Mouse (Mus musculus) thymus, adult 2 months (tissue): ENCODE results near the gene Ece2. TPM values are rescaled to one million over a fixed set of nuclear protein-coding genes. Genes with fewer than 3 reads are reported as not detected.

Source experiments
- DNase-seq: peaks from one replicate; pipeline ENCODE4 v3.0.0; 2021
- H3K27ac ChIP-seq: fragments of 200-500 bp; 2 replicates; pipeline ENCODE4 v1.5.1; 2012; ENCODE audit warnings: low read length, control low read depth; ENCODE audit not compliant: control insufficient read depth, insufficient read depth
- H3K27me3 ChIP-seq: fragments of 200-500 bp; 2 replicates; pipeline ENCODE4 v1.6.1; 2012; ENCODE audit warnings: mild to moderate bottlenecking, low read length, moderate library complexity, mixed read lengths; ENCODE audit not compliant: control insufficient read depth, insufficient read depth
- H3K36me3 ChIP-seq: fragments of 200-500 bp; 2 replicates; pipeline ENCODE4 v1.6.1; 2012; ENCODE audit warnings: mild to moderate bottlenecking, low read length, moderate library complexity; ENCODE audit not compliant: control insufficient read depth, insufficient read depth
- H3K4me1 ChIP-seq: fragments of 200-500 bp; replicated peaks from 2 replicates; pipeline ENCODE4 v1.6.1; 2012; ENCODE audit warnings: low read length; ENCODE audit not compliant: control insufficient read depth, insufficient read depth
- H3K4me3 ChIP-seq: fragments of 200-500 bp; 2 replicates; pipeline ENCODE4 v1.5.1; 2012; ENCODE audit warnings: mild to moderate bottlenecking, low read length, control low read depth, moderate library complexity; ENCODE audit not compliant: control insufficient read depth, insufficient read depth
- CTCF ChIP-seq: fragments of 200-500 bp; IDR thresholded peaks from 2 replicates; pipeline ENCODE4 v1.5.1; 2012; ENCODE audit warnings: mild to moderate bottlenecking, control low read depth, low read length, moderate library complexity, borderline replicate concordance; ENCODE audit not compliant: control insufficient read depth, poor library complexity, insufficient read depth; ENCODE audit errors: extremely low read depth
- POLR2A ChIP-seq: fragments of 200-500 bp; IDR thresholded peaks from 2 replicates; pipeline ENCODE4 v1.6.1; 2012; ENCODE audit warnings: mild to moderate bottlenecking, low read length, control low read depth, moderate library complexity; ENCODE audit not compliant: control insufficient read depth, poor library complexity, insufficient read depth; ENCODE audit errors: extremely low read depth
- WGBS: fragments of 180-500 bp; shearing (Covaris S2); methylation state at CpG from one replicate; pipeline ENCODE4 v1.1.7; 2018; 5-methylcytosine and 5-hydroxymethylcytosine counted together
- polyA plus RNA-seq: library from polyadenylated mRNA; depleted of rRNA; stranded (reverse); fragments of >200 nt; gene quantifications from 2 replicates; pipeline ENCODE4 v1.2.3, GENCODE M21; 2012; rRNA removed

The Ece2 gene
- polyA plus RNA-seq, 1 experiment: 0.42 TPM

- peaks cover 22% of the 10 kb centered on the region for H3K36me3 ChIP-seq
These were observed 63.6 kb downstream of the Ece2 start, which contains the start of gene Fam131a for GRCm38 (mm10) chr16:20693111-20693701. Fam131a (plus strand) TSS chr16:20693241.

DNA sequence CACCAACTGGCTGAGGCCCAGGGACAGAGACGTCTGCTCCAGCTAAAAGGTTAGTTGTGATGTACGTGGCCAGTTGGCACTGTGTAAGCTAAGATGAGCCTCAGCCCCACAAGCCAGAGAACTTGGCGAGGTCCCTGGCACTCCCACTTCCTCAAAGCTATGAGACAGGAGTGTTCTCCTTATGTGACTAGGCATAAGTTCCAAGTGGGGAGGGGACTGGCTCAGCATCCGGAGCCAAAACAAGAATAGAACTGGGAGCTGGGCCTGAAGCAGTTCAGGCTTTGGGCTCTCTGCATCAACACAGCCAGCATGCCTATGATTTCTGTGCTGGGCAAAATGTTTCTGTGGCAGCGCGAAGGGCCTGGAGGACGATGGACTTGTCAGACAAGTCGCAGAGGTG, 65.2 kb downstream of the Ece2 start:
- H3K27me3 ChIP-seq: no peaks in the 10 kb centered on the region; the same call in 1 of the 2 replicates
- H3K36me3 ChIP-seq: peaks cover 7% of the 10 kb centered on the region
- H3K4me3 ChIP-seq: no peak overlapping the region
- TF ChIP-seq CTCF: no peak
- no peak for TF ChIP-seq POLR2A
- 69% methylated on average over 8 of the region's 8 CpGs for WGBS
- H3K27ac ChIP-seq: no peak overlapping the region
- no peak for DNase-seq
- H3K4me1 ChIP-seq: peaks cover 14% of the 10 kb centered on the region

More at GRCm38 (mm10) chr16:20693111-20693701, 63.6 kb downstream of the Ece2 start, which contains the start of gene Fam131a:
- peak; percentile 85 for DNase-seq
- peak within 1 kb of the TSS; percentile 53 for H3K4me3 ChIP-seq
- no peak for TF ChIP-seq POLR2A
- TF ChIP-seq CTCF: no peak
- H3K27ac ChIP-seq: no peak within 1 kb of the TSS
- H3K27me3 ChIP-seq: no peaks in the 10 kb centered on the region; the same call in 1 of the 2 replicates
- 3% methylated on average over 37 of the region's 37 CpGs for WGBS
- H3K4me1 ChIP-seq: peaks cover 14% of the 10 kb centered on the region

GRCm38 (mm10) chr16:20695622-20696323, 66.1 kb downstream of the Ece2 start:
- TF ChIP-seq POLR2A (no peak), CTCF (no peak)
- H3K4me3 ChIP-seq: peak overlapping the region; percentile 4
- no peaks in the 10 kb centered on the region; the same call in 1 of the 2 replicates for H3K27me3 ChIP-seq
- DNase-seq: peak; percentile 20
- H3K4me1 ChIP-seq: peaks cover 14% of the 10 kb centered on the region
- no peak overlapping the region for H3K27ac ChIP-seq
- 6% methylated on average over 46 of the region's 46 CpGs for WGBS
- H3K36me3 ChIP-seq: no peaks in the 10 kb centered on the region

Other genes starting within 250 kb of the Ece2 start
- gene Abcc5, start 203.4 kb upstream of the Ece2 start, polyA plus RNA-seq: 244 and 275 TPM in 2 replicates
- gene Eif2b5, start 131.0 kb upstream of the Ece2 start, polyA plus RNA-seq: 40.7 and 44.7 TPM in 2 replicates
- 42.7 and 49.5 TPM in 2 replicates for gene Dvl3, start 112.8 kb upstream of the Ece2 start, polyA plus RNA-seq
- 512 and 578 TPM in 2 replicates for gene Ap2m1, start 94.3 kb upstream of the Ece2 start, polyA plus RNA-seq
- 60.9 and 70.8 TPM in 2 replicates for gene Abcf3, start 81.3 kb upstream of the Ece2 start, polyA plus RNA-seq
- 0.03 and 0.15 TPM in 2 replicates for gene Vwa5b2, start 40.4 kb upstream of the Ece2 start, polyA plus RNA-seq
- gene Eef1akmt4, start 18.2 kb upstream of the Ece2 start, polyA plus RNA-seq: 21.3 and 24.0 TPM in 2 replicates
- gene Gm49333, start 18.2 kb upstream of the Ece2 start, polyA plus RNA-seq: not detected in 2 replicates
- 35.0 and 35.4 TPM in 2 replicates for gene Alg3, start 18.1 kb upstream of the Ece2 start, polyA plus RNA-seq
- 3.5 TPM in 2 replicates for gene Camk2n2, start 8.5 kb upstream of the Ece2 start, polyA plus RNA-seq
- gene Psmd2, start 21.8 kb downstream of the Ece2 start, polyA plus RNA-seq: 101 and 104 TPM in 2 replicates
- 618 and 639 TPM in 2 replicates for gene Eif4g1, start 38.5 kb downstream of the Ece2 start, polyA plus RNA-seq
- 6.9 and 8.9 TPM in 2 replicates for gene Fam131a, start 63.4 kb downstream of the Ece2 start, polyA plus RNA-seq
- gene Polr2h, start 87.8 kb downstream of the Ece2 start, polyA plus RNA-seq: 24.7 and 32.9 TPM in 2 replicates
- 40.5 and 42.1 TPM in 2 replicates for gene Clcn2, start 87.9 kb downstream of the Ece2 start, polyA plus RNA-seq
- 3.6 and 3.7 TPM in 2 replicates for gene Chrd, start 103.3 kb downstream of the Ece2 start, polyA plus RNA-seq
- 0.69 and 1.0 TPM in 2 replicates for gene Thpo, start 104.7 kb downstream of the Ece2 start, polyA plus RNA-seq